Mouse (Mus musculus): Measurements from ENCODE around the gene Psapl1. TPM values are rescaled to one million over a fixed set of nuclear protein-coding genes. Genes with fewer than 3 reads are reported as not detected.

The Psapl1 gene
- polyA plus RNA-seq (2014; fragmentation: Nextera tagmentation; extraction: Ambion mirVana): 0.13 and 0.17 TPM in 2 replicates

DNA sequence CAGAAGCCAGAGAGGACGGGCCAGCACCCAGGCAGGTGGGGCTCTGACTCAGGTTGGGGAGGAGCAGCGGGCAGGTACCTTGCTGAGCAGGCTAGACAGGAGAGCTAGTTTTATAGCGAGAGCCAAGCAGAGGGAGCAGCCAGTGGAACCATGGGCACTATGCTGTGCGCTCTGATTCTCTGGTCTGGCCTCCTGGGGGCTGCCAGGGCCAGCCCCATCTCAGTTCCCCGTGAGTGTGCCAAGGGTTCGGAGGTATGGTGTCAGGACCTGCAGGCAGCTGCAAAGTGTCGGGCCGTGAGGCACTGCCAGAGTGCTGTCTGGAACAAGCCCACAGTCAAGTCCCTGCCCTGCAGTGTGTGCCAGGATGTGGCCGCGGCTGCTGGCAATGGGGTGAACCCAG lies at the start of gene Psapl1:
Gene Psapl1 (plus strand): TSS at position 106 of the 400 bp plus-strand sequence.
- 85% methylated on average over 10 of the region's 10 CpGs for WGBS
- H3K27ac ChIP-seq: no peak within 1 kb of the TSS
- no peak within 1 kb of the TSS for H3K4me3 ChIP-seq (replicated peaks; ENCODE audit: low read length)
- no peak within 1 kb of the TSS for H3K4me2 ChIP-seq (replicated peaks)
- H3K36me3 ChIP-seq (replicated peaks; ENCODE audit: control insufficient read depth, insufficient read depth): no peaks in the 10 kb centered on the region
- H3K9ac ChIP-seq: no peak within 1 kb of the TSS
- H3K4me1 ChIP-seq (replicated peaks; ENCODE audit: control insufficient read depth, insufficient read depth, low read length): no peaks in the 10 kb centered on the region
- no peak for ATAC-seq (ENCODE audit: low FRiP score)
- no peaks in the 10 kb centered on the region for H3K27me3 ChIP-seq (ENCODE audit: control insufficient read depth, insufficient read depth, low read length)
- H3K9me3 ChIP-seq (ENCODE audit: control insufficient read depth, low read length): no peaks in the 10 kb centered on the region
- no peak for DNase-seq (ENCODE audit: low spot score)

DNA sequence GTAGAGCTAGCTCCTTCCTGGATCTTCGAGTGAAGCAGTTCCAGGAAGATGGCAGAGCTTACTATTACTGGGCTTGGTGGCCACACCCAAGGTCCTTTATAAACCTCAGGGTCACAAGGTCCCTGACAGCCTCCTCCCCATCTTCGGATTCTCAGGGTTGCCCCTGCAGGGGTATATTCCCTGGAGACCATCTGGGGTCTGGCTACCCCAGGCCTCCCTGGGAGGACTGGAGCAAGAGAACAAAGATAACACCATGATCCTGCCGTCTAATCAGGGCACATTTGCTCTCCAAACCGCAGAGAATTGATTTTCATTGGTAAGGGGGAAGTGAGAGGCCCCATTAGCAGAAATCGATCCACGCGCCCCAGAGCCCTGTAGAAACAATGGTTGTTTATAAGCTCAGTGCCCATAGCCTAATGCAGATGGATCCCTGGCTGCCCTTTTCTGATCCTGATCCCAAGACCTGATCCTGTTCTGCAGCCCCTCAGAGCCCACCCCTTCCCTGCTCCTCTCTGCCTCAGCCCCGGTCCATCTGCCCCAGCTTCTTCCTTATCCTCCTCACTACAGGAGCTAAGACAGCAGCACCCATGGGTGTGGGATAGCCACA lies 48.8 kb upstream of the Psapl1 start:
- no peaks in the 10 kb centered on the region for H3K9me3 ChIP-seq (ENCODE audit: control insufficient read depth, low read length)
- peak overlapping the region; percentile 31; the same call in 1 of the 2 replicates for H3K9ac ChIP-seq
- H3K36me3 ChIP-seq (replicated peaks; ENCODE audit: control insufficient read depth, insufficient read depth): no peaks in the 10 kb centered on the region
- DNase-seq (ENCODE audit: low spot score) (no peak), ATAC-seq (ENCODE audit: low FRiP score) (no peak)
- H3K27me3 ChIP-seq (ENCODE audit: control insufficient read depth, insufficient read depth, low read length): no peaks in the 10 kb centered on the region
- H3K27ac ChIP-seq: no peak overlapping the region
- WGBS: 24% methylated on average over 8 of the region's 8 CpGs
- H3K4me2 ChIP-seq (replicated peaks): no peak overlapping the region
- H3K4me1 ChIP-seq (replicated peaks; ENCODE audit: control insufficient read depth, insufficient read depth, low read length): peaks cover 13% of the 10 kb centered on the region
- no peak overlapping the region for H3K4me3 ChIP-seq (replicated peaks; ENCODE audit: low read length)

GRCm38 (mm10) chr5:36165424-36166302 lies 38.2 kb upstream of the Psapl1 start:
- DNase-seq (ENCODE audit: low spot score) (no peak), ATAC-seq (ENCODE audit: low FRiP score) (no peak)
- Histone ChIP-seq H3K4me2 (replicated peaks) (no peak overlapping the region), H3K27ac (no peak overlapping the region), H3K4me3 (replicated peaks; ENCODE audit: low read length) (no peak overlapping the region), H3K36me3 (replicated peaks; ENCODE audit: control insufficient read depth, insufficient read depth) (no peaks in the 10 kb centered on the region), H3K27me3 (ENCODE audit: control insufficient read depth, insufficient read depth, low read length) (no peaks in the 10 kb centered on the region), H3K9me3 (ENCODE audit: control insufficient read depth, low read length) (no peaks in the 10 kb centered on the region), H3K9ac (no peak overlapping the region), H3K4me1 (replicated peaks; ENCODE audit: control insufficient read depth, insufficient read depth, low read length) (peaks cover 19% of the 10 kb centered on the region)
- WGBS: 72% methylated on average over 21 of the region's 21 CpGs

DNA sequence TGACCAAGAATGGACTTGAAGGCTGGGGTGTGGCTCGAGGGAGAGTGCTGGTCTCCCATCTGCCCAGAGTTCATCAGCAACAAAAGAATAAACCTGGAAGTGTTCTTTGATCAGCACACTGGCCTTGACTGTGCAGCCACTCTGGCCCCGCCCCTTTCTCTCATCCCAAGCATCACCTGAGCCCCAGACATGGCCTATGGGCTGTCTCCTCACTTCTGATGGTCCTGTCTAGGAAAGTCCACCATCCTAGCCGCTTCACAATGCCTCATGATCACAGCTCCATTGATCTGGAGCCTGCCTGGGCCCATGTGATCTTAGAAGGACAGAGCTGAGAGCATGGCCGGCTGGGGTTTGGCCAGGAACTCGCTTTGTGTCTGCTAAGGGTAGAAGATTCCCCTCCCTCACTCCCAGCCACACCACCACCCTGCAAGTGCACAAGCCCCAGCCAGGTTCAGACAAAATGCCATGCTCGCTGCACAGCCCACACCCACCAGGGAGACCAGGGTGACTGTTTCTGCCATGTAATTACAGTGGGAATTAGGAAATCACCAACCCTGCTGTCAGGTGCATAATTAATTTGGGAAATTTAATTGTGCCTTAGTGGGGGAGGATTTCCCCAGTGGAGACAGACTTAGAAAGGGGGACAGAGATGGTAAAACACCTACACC lies 37.3 kb upstream of the Psapl1 start:
- no peaks in the 10 kb centered on the region for H3K36me3 ChIP-seq (replicated peaks; ENCODE audit: control insufficient read depth, insufficient read depth)
- no peak overlapping the region for H3K27ac ChIP-seq
- ATAC-seq (ENCODE audit: low FRiP score): no peak
- no peaks in the 10 kb centered on the region for H3K9me3 ChIP-seq (ENCODE audit: control insufficient read depth, low read length)
- 69% methylated on average over 6 of the region's 6 CpGs for WGBS
- no peak overlapping the region for H3K9ac ChIP-seq
- H3K4me3 ChIP-seq (replicated peaks; ENCODE audit: low read length): no peak overlapping the region
- H3K4me2 ChIP-seq (replicated peaks): no peak overlapping the region
- H3K27me3 ChIP-seq (ENCODE audit: control insufficient read depth, insufficient read depth, low read length): no peaks in the 10 kb centered on the region
- DNase-seq (ENCODE audit: low spot score): no peak
- peaks cover 19% of the 10 kb centered on the region for H3K4me1 ChIP-seq (replicated peaks; ENCODE audit: control insufficient read depth, insufficient read depth, low read length)

- DNase-seq (ENCODE audit: low spot score) (peak; percentile 33), ATAC-seq (ENCODE audit: low FRiP score) (peak; percentile 42; the same call in 1 of the 2 replicates)
- Histone ChIP-seq H3K4me2 (replicated peaks) (no peak overlapping the region), H3K9me3 (ENCODE audit: control insufficient read depth, low read length) (no peaks in the 10 kb centered on the region), H3K27ac (peak overlapping the region; percentile 53; the same call in 1 of the 2 replicates), H3K4me3 (replicated peaks; ENCODE audit: low read length) (no peak overlapping the region), H3K36me3 (replicated peaks; ENCODE audit: control insufficient read depth, insufficient read depth) (no peaks in the 10 kb centered on the region), H3K9ac (no peak overlapping the region), H3K27me3 (ENCODE audit: control insufficient read depth, insufficient read depth, low read length) (no peaks in the 10 kb centered on the region), H3K4me1 (replicated peaks; ENCODE audit: control insufficient read depth, insufficient read depth, low read length) (peaks cover 19% of the 10 kb centered on the region)
- WGBS: 42% methylated on average over 14 of the region's 14 CpGs
Observed at GRCm38 (mm10) chr5:36168963-36169650, 34.7 kb upstream of the Psapl1 start.

GRCm38 (mm10) chr5:36174569-36175115 lies 29.2 kb upstream of the Psapl1 start:
- ATAC-seq (ENCODE audit: low FRiP score) (peak; percentile 86), DNase-seq (ENCODE audit: low spot score) (peak; percentile 46)
- 4% methylated on average over 9 of the region's 9 CpGs for WGBS
- no peaks in the 10 kb centered on the region for H3K36me3 ChIP-seq (replicated peaks; ENCODE audit: control insufficient read depth, insufficient read depth)
- peaks cover 14% of the 10 kb centered on the region for H3K4me1 ChIP-seq (replicated peaks; ENCODE audit: control insufficient read depth, insufficient read depth, low read length)
- H3K27me3 ChIP-seq (ENCODE audit: control insufficient read depth, insufficient read depth, low read length): no peaks in the 10 kb centered on the region
- no peaks in the 10 kb centered on the region for H3K9me3 ChIP-seq (ENCODE audit: control insufficient read depth, low read length)
- H3K4me2 ChIP-seq (replicated peaks): no peak overlapping the region
- no peak overlapping the region for H3K9ac ChIP-seq
- no peak overlapping the region for H3K4me3 ChIP-seq (replicated peaks; ENCODE audit: low read length)
- H3K27ac ChIP-seq: peak overlapping the region; percentile 68

- Histone ChIP-seq H3K9me3 (ENCODE audit: control insufficient read depth, low read length) (no peaks in the 10 kb centered on the region), H3K4me2 (replicated peaks) (no peak overlapping the region), H3K36me3 (replicated peaks; ENCODE audit: control insufficient read depth, insufficient read depth) (no peaks in the 10 kb centered on the region), H3K4me3 (replicated peaks; ENCODE audit: low read length) (no peak overlapping the region), H3K9ac (no peak overlapping the region), H3K27ac (no peak overlapping the region), H3K27me3 (ENCODE audit: control insufficient read depth, insufficient read depth, low read length) (no peaks in the 10 kb centered on the region), H3K4me1 (replicated peaks; ENCODE audit: control insufficient read depth, insufficient read depth, low read length) (peaks cover 14% of the 10 kb centered on the region)
- WGBS: 82% methylated on average over 11 of the region's 11 CpGs
- ATAC-seq (ENCODE audit: low FRiP score): no peak
- no peak for DNase-seq (ENCODE audit: low spot score)
Observed at GRCm38 (mm10) chr5:36176409-36176808, 27.4 kb upstream of the Psapl1 start.

DNA sequence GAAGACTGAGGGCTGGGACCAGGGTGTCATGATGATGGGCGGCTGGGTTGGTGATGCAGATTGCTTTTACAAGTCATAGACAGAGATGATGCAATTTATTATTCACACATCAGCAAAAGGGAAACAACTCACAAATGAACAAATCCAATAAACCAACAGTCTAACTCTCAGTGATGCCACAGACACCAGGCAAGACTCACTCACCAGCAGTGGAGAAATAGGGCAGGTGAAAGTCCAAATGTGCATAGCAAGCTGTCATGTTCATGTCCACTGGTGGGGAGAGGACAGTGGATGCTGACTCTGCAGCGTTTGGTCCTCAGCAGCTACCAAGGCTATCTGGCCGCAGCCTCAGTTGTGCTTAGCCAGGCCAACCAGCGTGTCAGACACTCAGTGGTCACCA lies 26.9 kb upstream of the Psapl1 start:
- H3K9ac ChIP-seq: no peak overlapping the region
- DNase-seq (ENCODE audit: low spot score) (no peak), ATAC-seq (ENCODE audit: low FRiP score) (no peak)
- no peak overlapping the region for H3K4me2 ChIP-seq (replicated peaks)
- no peaks in the 10 kb centered on the region for H3K9me3 ChIP-seq (ENCODE audit: control insufficient read depth, low read length)
- no peaks in the 10 kb centered on the region for H3K27me3 ChIP-seq (ENCODE audit: control insufficient read depth, insufficient read depth, low read length)
- no peak overlapping the region for H3K4me3 ChIP-seq (replicated peaks; ENCODE audit: low read length)
- H3K27ac ChIP-seq: no peak overlapping the region
- H3K4me1 ChIP-seq (replicated peaks; ENCODE audit: control insufficient read depth, insufficient read depth, low read length): peaks cover 14% of the 10 kb centered on the region
- H3K36me3 ChIP-seq (replicated peaks; ENCODE audit: control insufficient read depth, insufficient read depth): no peaks in the 10 kb centered on the region
- 93% methylated on average over 4 of the region's 4 CpGs for WGBS

Data from hindbrain, embryonic 14.5 days (tissue).